Mouse (Mus musculus) gastrocnemius, adult 18-20 months (tissue): Measurements from ENCODE around the gene Rpn1. TPM values are rescaled to one million over a fixed set of nuclear protein-coding genes. Genes with fewer than 3 reads are reported as not detected.

Source experiments
- microRNA-seq: library from miRNA; unstranded; fragments of <30 nt; microRNA quantifications from one replicate; pipeline ENCODE4 v1.2.0, GENCODE M21; 2021
- total RNA-seq, 2 experiments: library from RNA; stranded (reverse); gene quantifications; 2 replicates each; pipeline ENCODE4 v1.2.3; 2021

The Rpn1 gene
- total RNA-seq, 2 experiments from 2014 or later, result 79.2 to 85.8 TPM

Small RNA genes within 50 kb of the gene (microRNA-seq; reads per million reads assigned to microRNA genes)
- gene Mir6376, result not detected

Other genes starting within 250 kb of the Rpn1 start
- gene Gm45140, start 248.7 kb upstream of the Rpn1 start, total RNA-seq, result under 1 TPM in 1 of 2 experiments, not detected in 1; 0.59 TPM
- gene Isy1, start 245.7 kb upstream of the Rpn1 start, total RNA-seq, result 10 to 100 TPM; 19.5 to 22.6 TPM
- 100 to 1,000 TPM; 462 to 552 TPM for gene Cnbp, start 233.4 kb upstream of the Rpn1 start, total RNA-seq
- 10 to 100 TPM; 27.9 to 28.9 TPM for gene Copg1, start 196.7 kb upstream of the Rpn1 start, total RNA-seq
- 1 to 10 TPM; 6.1 to 7.5 TPM for gene Hmces, start 170.5 kb upstream of the Rpn1 start, total RNA-seq
- under 1 TPM; 0.62 TPM for gene H1fx, start 102.8 kb upstream of the Rpn1 start, total RNA-seq
- gene Rab7, start 39.2 kb upstream of the Rpn1 start, total RNA-seq, result 100 to 1,000 TPM; 263 to 266 TPM
- gene Gata2, start 109.4 kb downstream of the Rpn1 start, total RNA-seq, result 1 to 10 TPM; 5.7 to 6.6 TPM
- gene Dnajb8, start 137.8 kb downstream of the Rpn1 start, total RNA-seq, result not detected